Mouse (Mus musculus): Measurements from ENCODE around the gene Olfr462.

DNA sequence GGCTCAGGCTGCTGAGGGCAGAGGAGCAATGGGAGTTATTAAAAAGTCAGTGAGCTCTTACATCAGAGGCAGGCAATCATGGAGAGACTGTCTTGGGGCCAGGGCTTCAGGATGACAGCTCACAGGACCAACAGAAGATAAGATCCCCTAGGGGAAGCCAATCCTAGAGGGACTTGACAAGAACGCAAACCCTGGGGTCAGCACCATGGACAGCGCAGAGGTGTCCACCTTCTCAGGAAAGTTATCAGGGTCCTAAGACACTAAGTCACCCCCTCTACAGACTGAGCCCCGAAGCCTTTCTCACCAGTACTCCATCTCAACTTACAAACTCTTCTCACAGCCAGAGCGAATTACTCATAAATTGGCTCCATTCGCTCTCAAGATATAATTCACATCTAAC is 28.9 kb upstream of the Olfr462 start, which contains the start of gene Olfr464:
- TF ChIP-seq CTCF (IDR thresholded peaks at IDR 0.05; ENCODE audit: low read depth, low read length): no peak
- no peak for TF ChIP-seq GATA2 (IDR thresholded peaks at IDR 0.05; ENCODE audit: borderline replicate concordance, low read depth, low read length)
- no peak for TF ChIP-seq TAL1 (conservative IDR thresholded peaks at IDR 0.05; ENCODE audit: low read depth, low read length)
- no peak for TF ChIP-seq GATA1 (IDR thresholded peaks at IDR 0.05; ENCODE audit: borderline replicate concordance, low read length)
- no peak for TF ChIP-seq POLR2AphosphoS5 (IDR thresholded peaks at IDR 0.05; ENCODE audit: insufficient replicate concordance, low read depth, low read length)

Data from G1E (cell line).